Mouse (Mus musculus) gastrocnemius, postnatal 25 days (tissue): ENCODE data around the gene Ntsr1. TPM values are rescaled to one million over a fixed set of nuclear protein-coding genes. Genes with fewer than 3 reads are reported as not detected.

Experiments used
- DNase-seq: peaks from one replicate; pipeline ENCODE4 v3.0.0; 2022
- total RNA-seq, 2 experiments: library from RNA; stranded (reverse); gene quantifications; 1 replicate in 1 of 2; 2 replicates in 1 of 2; pipeline ENCODE4 v1.2.3; 2021

The Ntsr1 gene
- total RNA-seq, 2 experiments from 2014 or later, result not detected

DNA sequence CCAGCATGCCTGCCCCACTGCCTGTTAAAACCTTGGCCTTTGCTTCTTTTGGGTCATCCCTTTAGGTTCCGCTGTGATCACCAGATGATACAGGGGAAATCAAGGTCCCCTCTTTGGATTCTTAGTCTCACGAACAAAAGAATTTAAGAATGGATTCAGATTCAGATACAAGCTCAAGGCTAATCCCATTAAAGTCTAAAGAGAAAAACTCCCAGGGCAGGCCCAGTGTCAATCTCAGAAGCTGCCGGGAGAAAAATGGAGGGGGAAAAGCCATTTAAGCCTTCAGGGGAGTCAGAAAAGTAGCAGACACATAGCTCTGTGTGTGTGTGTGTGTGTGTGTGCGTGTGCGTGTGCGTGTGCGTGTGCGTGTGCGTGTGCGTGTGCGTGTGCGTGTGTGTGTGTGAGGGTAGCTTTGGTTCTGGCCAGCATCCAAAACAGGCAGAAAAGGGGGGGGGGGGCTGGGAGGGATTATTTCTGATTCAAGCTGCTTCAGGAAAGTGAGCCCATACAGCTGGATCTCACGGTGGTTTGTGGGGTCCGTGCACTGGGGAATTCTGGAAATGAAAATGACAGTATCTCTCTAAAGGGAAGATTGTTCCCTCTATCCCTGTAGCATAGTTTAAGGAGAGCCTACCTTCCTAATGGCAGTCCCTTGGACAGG lies 8.8 kb downstream of the Ntsr1 start:
- DNase-seq, result no peak

- no peak for DNase-seq
Measured at GRCm38 (mm10) chr2:180510867-180511266, 11.1 kb downstream of the Ntsr1 start.

DNA sequence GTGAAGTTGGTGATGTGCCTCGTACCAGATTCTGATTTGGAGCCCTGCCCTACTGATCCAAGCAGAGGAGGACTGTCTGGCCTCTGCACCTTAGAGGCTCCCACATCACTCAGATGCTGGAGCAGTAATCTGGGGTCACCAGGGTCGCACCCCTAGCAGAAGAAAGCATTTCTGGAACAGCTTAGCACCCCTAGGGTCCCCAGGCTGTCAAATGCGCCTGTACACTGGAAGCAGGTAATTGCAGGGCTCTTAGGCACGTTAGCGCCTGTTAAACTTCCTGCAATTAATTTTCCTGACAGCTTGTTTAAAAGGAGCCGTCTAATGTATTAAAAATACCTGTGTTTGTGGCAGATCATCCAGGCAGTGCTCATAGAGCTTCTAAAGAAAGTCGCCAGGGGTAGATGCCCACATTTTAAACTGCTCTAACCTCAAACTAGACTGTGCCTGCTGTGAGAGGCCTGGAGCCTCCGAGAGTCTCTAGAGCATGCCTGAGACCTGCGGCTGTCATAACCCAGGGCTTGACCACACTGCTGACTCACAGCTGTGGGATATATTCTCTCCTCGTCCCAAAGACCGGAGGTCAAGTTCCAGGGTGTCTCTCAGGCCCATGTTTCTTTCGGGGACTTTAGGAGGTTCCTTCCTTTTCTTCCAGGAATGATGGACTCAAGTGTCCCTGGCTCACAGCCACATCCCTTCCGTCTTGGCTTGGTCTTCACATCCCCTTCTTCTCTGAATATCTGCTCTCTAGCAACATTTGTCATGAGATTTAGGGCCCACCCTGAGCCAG lies 12.3 kb downstream of the Ntsr1 start:
- no peak for DNase-seq

GRCm38 (mm10) chr2:180513019-180513418 lies 13.2 kb downstream of the Ntsr1 start:
- DNase-seq, result no peak

DNA sequence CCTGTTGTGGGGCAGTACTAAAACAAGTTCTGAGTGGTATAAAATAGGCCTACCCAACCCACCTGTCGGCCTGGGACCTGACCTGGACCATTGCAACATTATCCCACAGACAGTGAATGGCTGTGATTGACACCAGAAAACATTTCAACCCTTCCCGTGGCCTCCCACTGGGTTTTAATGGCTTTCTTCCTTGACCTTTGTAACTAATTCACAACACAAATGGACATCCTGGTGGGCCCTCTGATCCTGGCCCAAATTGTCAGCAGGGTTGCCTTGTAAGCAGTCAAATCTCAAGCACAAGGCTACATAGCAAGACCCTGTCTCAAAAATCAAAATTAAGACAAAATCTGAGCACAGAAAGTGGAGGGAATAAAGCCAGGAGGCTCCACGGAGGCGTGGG lies 14.1 kb downstream of the Ntsr1 start:
- no peak for DNase-seq

DNA sequence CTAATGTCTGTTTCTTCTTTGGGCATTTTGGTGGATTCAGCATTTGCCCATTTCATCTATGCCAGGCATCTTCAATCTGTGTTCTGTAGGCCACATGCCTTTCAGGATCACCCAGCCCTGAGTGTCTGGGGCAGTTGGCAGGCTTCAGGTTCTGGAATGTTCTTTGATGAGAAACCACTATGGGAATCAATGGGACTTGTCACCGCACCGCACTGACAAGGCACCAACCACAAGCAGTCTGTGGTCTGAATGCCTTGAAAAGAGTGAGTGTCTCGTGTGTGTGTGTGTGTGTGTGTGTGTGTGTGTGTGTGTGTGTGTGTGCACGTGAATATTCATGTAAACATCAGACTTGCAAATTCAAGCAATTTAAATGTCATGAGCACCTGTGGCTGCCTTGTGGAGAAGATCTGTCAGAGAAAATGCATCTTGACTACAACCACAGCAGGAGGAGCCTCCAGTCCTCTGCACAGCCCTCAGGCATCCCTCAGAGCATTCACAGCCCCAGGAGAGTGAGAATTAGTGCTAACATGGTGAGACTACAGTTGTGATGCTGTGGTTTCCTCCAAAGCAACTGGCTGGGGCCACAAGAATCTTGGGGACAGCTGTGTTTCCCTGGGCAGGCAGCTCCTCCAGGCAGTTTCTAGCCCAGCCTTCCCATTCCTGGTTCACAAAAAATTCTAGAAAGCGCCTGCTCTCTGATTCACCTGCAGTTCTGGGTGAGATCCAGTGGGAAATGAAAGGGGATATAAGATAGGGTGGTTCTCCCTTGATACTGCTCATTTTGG lies 21.9 kb downstream of the Ntsr1 start:
- DNase-seq, result no peak

DNA sequence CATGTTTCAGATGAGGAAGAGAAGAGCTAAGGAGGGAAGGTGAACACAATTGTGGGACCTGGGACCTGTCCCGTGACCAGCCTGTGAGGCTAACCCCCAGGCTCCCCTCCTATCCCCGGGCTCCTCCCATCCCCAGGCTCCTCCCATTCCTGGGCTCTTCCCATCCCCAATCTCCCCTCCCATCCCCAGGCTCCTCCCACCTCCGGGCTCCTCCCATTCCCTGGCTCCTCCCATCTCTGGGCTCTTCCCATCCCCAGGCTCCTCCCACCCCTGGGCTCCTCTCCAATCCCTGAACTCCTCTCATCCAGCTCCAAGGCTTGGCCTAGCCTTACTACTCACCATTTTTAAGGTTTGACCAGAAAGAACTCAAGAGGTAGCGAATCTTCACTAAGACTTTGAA lies 23.0 kb downstream of the Ntsr1 start:
- DNase-seq, result no peak

DNA sequence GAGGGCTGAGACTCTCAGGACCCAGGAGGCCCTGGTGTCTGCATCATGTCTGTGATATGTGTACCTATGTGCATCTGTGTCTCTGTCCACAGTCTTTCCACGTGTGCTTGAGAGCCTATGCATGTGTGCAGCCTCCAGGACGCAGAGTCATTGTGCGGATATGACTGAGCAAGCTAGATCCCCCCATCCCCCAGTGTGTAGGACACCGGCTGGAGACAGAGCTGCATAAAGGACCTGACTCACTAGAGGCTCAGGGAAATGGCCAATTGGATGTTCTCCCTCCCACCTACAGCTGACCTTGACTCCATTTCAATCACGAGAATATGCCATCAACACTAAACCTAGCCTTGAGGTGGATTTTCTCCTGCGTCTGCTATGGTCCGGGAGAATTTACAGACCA lies 27.7 kb downstream of the Ntsr1 start:
- DNase-seq, result no peak

DNA sequence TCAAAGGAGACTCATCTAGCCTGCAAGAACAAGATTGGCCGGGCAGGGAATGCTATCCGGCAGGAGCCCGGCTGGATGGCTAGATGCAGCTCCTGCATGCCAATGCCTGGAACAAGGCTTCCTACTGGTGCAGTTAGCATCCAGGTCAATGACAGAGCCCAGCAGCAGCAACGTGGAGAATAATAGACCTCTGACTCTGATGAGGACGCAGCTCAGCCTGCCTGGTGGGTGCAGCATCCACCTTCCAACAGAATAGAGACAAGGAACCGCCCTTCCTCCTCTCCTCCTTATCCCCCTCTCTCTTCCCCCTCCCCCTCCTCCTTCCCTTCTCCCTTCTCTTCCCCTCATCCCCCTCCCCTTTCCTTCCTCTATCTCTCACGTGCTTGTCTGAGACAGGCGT lies 28.1 kb downstream of the Ntsr1 start:
- no peak for DNase-seq

- no peak for DNase-seq
Measured at GRCm38 (mm10) chr2:180530130-180530529, 30.4 kb downstream of the Ntsr1 start.

DNA sequence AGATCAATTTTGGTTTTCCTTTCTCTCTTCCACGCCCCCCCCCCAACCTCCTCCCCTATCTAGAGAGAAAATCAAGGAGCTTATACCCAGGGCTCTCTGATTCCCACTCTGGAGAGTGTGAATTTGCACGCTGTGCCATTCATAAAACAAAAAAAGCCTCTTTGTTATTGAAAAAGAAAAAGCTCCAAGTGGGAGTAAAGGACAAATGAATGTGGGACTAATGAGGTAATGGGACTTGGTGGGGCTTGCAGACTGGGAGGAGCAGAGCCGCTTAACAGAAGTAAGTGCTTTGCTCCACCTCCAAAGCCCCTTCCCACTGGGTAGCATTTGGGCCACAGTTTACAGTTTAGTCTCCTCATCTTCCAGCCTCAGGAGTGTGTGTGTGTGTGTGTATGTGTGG lies 30.8 kb downstream of the Ntsr1 start:
- DNase-seq, result no peak

DNA sequence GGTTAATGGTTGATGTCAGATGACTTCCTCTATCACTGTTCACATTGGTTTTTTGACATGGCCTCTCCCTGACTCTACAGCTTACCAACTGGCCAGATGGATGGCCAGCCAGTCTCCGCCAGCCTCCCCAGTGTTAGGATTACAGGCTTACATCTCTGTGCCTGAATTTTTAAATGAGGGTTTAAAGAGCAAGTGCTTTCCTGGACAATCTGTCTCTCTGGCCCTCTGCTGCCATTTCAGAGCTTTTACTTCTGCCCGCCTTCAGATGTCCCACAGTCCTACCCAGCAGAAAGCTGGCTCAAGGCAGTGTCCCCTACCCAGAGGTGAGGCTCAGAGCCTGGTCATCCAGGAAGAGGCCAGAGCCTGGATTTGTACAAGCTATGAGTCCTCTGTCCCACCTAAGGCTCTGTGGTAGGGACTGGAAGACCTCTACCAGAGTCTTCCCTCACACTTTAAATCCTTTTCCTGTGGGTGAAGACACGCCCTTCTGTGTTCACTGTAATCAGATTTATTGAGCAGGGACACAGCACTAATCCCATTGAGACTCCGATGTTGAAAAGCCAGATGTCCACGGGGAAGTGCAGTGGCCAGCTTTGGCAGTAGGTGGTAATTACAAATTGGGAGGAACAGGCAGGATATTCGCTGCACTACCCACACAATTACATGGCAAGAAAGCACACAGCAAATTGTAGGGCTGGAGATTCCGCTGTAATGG lies 32.1 kb downstream of the Ntsr1 start:
- no peak for DNase-seq

DNA sequence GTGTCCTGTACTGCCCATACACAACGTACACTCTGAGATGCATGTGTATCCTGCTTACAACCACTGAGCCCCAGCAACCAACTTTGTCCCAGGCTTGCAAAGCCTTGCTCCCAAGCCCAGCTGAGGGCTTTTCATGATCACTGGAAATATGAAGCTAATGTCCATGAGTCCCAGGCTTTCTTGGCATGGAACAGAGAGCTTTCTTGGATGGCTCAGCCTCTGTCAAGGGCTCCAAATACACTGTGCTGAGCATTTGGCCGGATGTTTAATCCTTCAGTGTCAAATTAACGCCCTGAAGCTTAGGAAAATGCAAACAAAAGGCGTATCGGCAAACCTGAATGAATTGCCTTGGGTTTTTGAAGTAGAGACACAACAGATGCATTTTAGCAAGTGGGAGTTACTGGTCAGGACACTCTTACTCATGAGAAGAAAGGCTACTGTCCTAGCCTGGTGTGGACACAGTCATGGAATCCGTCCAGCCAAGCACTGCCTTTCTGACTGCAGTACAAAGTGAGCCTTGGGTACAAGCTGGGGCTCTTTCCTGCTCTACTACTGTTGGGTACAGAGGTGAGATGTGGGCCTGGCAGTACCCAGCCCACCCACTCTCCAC lies 32.7 kb downstream of the Ntsr1 start:
- DNase-seq, result no peak

DNA sequence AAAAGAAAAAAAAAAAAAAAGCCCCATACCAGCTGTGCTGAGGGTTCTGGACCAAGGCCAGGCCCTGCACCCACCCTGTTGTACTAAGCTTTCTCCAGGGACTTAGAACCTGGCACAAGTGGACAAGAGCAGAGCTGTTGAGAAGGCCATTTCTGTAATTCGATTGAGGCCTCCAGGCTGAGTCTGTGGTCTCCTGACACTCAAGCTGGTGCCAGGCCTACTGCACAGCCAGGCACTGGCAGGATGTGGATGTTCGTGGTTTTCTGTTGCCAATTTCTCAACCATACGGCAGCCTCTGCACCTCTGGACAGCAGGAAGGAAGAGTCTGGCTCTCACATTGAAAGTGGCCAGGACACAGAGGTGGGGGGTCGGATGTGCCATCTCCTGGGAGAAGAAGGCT lies 33.5 kb downstream of the Ntsr1 start:
- DNase-seq, result no peak

DNA sequence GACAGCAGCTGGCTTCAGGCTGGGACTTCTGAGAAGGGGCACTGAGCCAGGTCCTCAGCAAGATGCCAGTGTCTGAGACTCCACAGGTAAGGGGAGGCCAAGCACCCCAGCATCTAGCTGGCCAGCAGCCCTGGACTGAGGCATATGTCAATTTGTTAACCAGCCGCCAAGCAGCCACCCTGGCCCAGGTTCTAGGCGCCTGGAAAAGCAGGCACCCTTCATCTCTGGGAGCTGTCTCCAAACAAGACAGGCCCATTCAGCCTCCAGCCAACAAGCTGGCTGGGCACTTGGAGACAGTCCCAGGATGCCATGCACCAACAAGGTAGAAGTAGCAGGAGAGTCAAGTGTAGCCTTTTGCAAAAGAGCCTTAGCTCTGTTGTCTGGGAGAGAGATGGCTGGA lies 43.9 kb downstream of the Ntsr1 start:
- no peak for DNase-seq

- no peak for DNase-seq
Measured at GRCm38 (mm10) chr2:180545046-180545445, 45.3 kb downstream of the Ntsr1 start.

DNA sequence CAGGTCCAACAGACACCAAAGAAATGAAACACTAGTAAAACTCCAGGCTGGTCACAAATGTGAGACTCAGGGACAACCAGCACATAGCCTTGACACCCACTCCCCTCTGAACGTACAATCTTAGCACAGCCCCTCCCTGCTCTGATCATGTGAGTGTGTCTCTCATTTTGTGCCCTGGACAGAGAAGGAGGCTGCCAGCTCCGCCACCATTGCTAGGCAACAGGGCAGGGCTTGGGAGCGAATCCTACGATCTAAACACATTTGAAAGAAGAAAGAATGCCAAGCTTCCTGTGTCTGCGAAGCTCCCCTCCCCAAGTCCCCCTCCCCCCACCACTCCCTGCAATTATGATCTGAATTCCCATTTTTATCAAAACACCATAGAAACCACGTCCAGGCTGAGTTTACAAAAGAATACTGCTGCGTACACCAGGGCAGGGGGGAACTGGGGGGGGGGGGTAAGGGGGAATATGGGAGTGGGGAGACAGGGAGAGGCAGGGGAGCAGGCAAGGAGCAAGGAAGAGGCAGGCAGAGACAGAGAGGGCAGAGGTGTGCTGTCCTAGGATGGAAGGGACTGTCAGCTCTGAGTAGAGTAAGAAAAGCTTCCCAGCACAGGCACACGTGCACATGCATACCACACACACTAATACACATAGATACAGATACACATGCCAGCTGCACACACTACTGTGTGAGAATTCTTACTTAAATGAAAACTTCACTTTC lies 47.8 kb downstream of the Ntsr1 start:
- DNase-seq, result no peak

DNA sequence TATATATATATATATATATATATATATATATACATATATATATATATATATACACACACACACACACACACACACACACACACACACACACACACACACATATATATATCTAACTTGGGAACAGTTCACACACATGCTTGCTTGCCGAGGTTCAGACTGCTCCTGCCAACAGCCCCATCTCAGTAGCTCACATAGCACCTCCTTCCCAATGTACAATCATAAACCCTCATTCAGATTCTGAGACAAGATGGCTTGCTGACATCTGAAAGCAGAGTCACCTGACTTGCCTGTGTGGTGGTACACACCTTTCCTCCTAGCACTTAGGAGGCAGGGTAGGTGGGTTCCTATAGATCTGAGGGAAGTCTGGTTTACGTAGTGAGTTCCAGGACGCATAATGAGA lies 52.6 kb downstream of the Ntsr1 start:
- no peak for DNase-seq

- no peak for DNase-seq
Measured at GRCm38 (mm10) chr2:180555219-180555618, 55.4 kb downstream of the Ntsr1 start.

- DNase-seq, result no peak
Measured at GRCm38 (mm10) chr2:180556470-180556869, 56.7 kb downstream of the Ntsr1 start.

DNA sequence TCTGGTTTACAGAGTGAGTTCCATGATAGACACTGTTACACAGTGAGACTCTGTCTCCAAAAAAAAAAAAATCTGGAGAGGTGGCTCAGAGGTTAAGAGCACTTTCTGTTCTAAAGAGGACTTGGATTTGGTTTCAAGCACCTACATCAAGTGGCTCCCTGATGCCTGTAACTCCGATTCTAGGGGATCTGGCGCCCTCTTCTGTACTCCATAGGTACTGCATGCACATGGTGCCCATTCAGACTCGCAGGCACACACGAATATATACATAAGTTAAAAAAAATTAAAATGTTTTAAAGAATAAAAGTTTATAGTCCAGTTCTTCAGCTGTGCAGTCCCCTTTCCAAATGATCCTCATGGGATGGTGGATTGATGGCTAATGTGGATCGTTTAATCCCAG lies 60.5 kb downstream of the Ntsr1 start:
- no peak for DNase-seq
